Mouse (Mus musculus) cerebellum, adult 2 months (tissue): Measurements from ENCODE around the gene Ddx54. TPM values are rescaled to one million over a fixed set of nuclear protein-coding genes. Genes with fewer than 3 reads are reported as not detected.

ENCODE experiments used
- DNase-seq, 2 experiments: peaks; one replicate each; pipeline ENCODE4 v3.0.0; 2021
- H3K27ac ChIP-seq: fragments of 200-500 bp; 2 replicates; pipeline ENCODE4 v1.5.1; 2012; ENCODE audit warnings: low read length, control low read depth, inconsistent platforms; ENCODE audit not compliant: insufficient read depth
- H3K27me3 ChIP-seq: fragments of 200-500 bp; 2 replicates; pipeline ENCODE4 v1.6.1; 2012; ENCODE audit warnings: inconsistent platforms, mild to moderate bottlenecking, low read length, moderate library complexity; ENCODE audit not compliant: control insufficient read depth, insufficient read depth
- H3K4me1 ChIP-seq: fragments of 200-500 bp; 2 replicates; pipeline ENCODE4 v1.6.1; 2011; ENCODE audit warnings: low read length; ENCODE audit not compliant: control insufficient read depth, insufficient read depth
- H3K4me3 ChIP-seq: fragments of 200-500 bp; replicated peaks from 2 replicates; pipeline ENCODE3; 2011; ENCODE audit warnings: mild to moderate bottlenecking, low read depth, low read length, control low read depth; ENCODE audit not compliant: insufficient read depth
- CTCF ChIP-seq: fragments of 200-500 bp; IDR thresholded peaks from 2 replicates; pipeline ENCODE4 v1.5.1; 2011; ENCODE audit warnings: low read depth, mild to moderate bottlenecking, control low read depth, low read length, moderate library complexity, borderline replicate concordance; ENCODE audit not compliant: insufficient read depth
- POLR2A ChIP-seq: fragments of 200-500 bp; IDR thresholded peaks from 2 replicates; pipeline ENCODE4 v1.6.1; 2011; ENCODE audit warnings: low read length, control low read depth, borderline replicate concordance; ENCODE audit not compliant: insufficient read depth
- WGBS: fragments of 180-500 bp; shearing (Covaris S2); methylation state at CpG from one replicate; pipeline ENCODE4 v1.1.7; 2018; 5-methylcytosine and 5-hydroxymethylcytosine counted together
- polyA plus RNA-seq: library from polyadenylated mRNA; depleted of rRNA; stranded (reverse); fragments of >200 nt; gene quantifications from 2 replicates; pipeline ENCODE4 v1.2.3, GENCODE M21; 2012

Ddx54 gene
- polyA plus RNA-seq, 1 experiment, result 25.4 TPM

DNA sequence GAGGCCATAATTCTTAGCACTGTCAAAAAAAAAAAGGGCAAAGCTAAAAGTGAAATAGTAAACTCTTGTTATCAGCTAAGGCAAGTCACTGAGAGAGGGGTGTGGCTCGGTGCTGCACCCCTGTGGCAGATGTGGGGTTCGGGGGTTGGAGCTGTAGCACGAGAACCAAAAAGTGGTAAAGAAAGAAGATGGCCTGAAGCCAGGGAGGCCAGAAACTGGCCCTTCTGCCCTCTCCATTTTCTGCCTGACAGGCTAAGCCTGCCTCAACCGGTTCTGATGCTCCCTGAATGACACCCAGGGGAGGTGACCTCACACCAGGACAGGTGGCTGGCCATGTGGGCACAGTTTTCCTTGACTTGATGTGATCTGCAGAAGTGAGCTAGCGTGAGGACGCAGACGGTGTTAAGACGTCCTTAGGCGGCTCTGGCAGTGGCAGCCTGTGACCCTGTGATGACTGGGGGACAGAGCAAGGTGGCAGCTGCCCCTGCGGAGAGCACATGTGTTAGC is 34.6 kb upstream of the Ddx54 start:
- Histone ChIP-seq H3K27me3 (no peaks in the 10 kb centered on the region), H3K4me1 (peaks cover 54% of the 10 kb centered on the region), H3K4me3 (no peak overlapping the region), H3K27ac (no peak overlapping the region)
- peak in 1 of 2 experiments; percentile 39 for DNase-seq
- WGBS, result 35% methylated on average over 10 of the region's 10 CpGs
- TF ChIP-seq CTCF (no peak), POLR2A (no peak)

- H3K4me3 ChIP-seq, result no peak overlapping the region
- no peak for TF ChIP-seq CTCF
- no peak for TF ChIP-seq POLR2A
- peak; percentile 55 to 56 for DNase-seq
- WGBS, result 51% methylated on average over 12 of the region's 12 CpGs
- no peaks in the 10 kb centered on the region for H3K27me3 ChIP-seq
- H3K4me1 ChIP-seq, result peaks cover 54% of the 10 kb centered on the region
- H3K27ac ChIP-seq, result no peak overlapping the region
Measured at GRCm38 (mm10) chr5:120578504-120579081, 33.9 kb upstream of the Ddx54 start.

DNA sequence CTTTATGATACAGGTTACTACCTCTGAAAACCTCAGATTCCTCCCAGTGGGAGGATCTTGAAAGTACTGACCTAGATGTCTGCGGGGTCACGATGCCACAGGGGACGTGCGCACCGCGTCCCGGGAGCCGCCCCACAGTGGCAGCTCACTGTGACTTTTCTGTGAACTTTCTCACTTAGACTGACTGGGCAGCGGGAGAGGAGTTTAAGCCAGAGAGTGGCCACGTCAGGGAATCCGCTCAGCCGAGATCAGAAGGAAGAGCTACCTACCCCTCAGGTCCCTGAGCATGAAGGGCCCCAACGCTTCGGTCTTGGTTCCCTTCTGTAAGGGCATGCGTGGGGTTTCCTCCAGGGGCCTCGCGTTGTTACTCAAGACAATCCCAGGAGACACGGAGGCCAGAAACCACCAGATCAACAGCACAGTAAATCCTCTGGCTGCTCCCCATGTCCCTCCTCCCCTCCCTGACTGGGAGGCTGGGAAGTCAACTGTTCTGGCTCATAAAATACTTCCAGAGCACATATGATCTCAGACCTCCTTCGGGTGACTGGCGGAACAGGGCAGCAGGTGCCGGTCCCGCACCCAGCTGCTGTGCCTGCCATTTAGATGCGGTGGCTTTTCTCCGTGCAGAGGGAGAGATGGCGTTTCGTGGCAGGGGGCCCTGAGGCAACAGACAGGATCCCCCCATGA is 33.2 kb upstream of the Ddx54 start:
- Histone ChIP-seq H3K4me3 (no peak overlapping the region), H3K4me1 (peaks cover 50% of the 10 kb centered on the region), H3K27ac (peak overlapping the region; percentile 61), H3K27me3 (no peaks in the 10 kb centered on the region)
- no peak for TF ChIP-seq CTCF
- TF ChIP-seq POLR2A, result no peak
- 21% methylated on average over 26 of the region's 26 CpGs for WGBS
- DNase-seq, result peak; percentile 68

GRCm38 (mm10) chr5:120579898-120580626 is 32.5 kb upstream of the Ddx54 start:
- TF ChIP-seq CTCF (no peak), POLR2A (no peak)
- WGBS, result 33% methylated on average over 26 of the region's 26 CpGs
- H3K4me1 ChIP-seq, result peaks cover 47% of the 10 kb centered on the region
- peak overlapping the region; percentile 61 for H3K27ac ChIP-seq
- no peak overlapping the region for H3K4me3 ChIP-seq
- DNase-seq, result peak in 1 of 2 experiments; percentile 75
- no peaks in the 10 kb centered on the region for H3K27me3 ChIP-seq

DNA sequence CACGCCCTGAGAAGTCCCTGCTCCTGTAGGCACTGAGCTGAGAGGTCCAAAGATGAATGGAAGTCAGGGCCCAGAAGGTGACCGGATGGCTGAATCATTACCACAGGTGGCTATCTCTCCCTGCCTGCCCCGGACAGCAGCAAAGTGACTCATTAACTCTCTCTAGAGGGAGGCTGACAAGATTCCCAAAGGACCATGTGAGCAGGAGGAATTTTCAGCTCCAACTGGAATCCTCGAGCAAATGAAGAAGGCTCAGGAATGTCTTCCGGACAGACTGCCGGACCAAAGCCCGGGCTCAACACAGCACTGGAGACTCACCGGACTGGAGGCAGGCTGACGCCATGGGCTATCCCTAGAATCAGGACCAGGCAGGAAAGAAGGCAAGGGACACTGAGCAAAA is 30.5 kb upstream of the Ddx54 start:
- DNase-seq, result no peak
- Histone ChIP-seq H3K4me3 (no peak overlapping the region), H3K27ac (no peak overlapping the region), H3K4me1 (peaks cover 43% of the 10 kb centered on the region), H3K27me3 (no peaks in the 10 kb centered on the region)
- WGBS, result 79% methylated on average over 9 of the region's 9 CpGs
- no peak for TF ChIP-seq POLR2A
- no peak for TF ChIP-seq CTCF

GRCm38 (mm10) chr5:120583511-120583910 is 29.0 kb upstream of the Ddx54 start:
- Histone ChIP-seq H3K27ac (no peak overlapping the region), H3K4me3 (no peak overlapping the region), H3K27me3 (no peaks in the 10 kb centered on the region), H3K4me1 (peaks cover 35% of the 10 kb centered on the region)
- DNase-seq, result no peak
- no peak for TF ChIP-seq POLR2A
- TF ChIP-seq CTCF, result no peak
- 89% methylated on average over 4 of the region's 4 CpGs for WGBS

GRCm38 (mm10) chr5:120584968-120585367 is 27.6 kb upstream of the Ddx54 start:
- DNase-seq, result no peak
- Histone ChIP-seq H3K27ac (no peak overlapping the region), H3K4me3 (no peak overlapping the region), H3K27me3 (no peaks in the 10 kb centered on the region), H3K4me1 (peaks cover 24% of the 10 kb centered on the region)
- TF ChIP-seq CTCF (no peak), POLR2A (no peak)
- WGBS, result 46% methylated on average over 15 of the region's 15 CpGs
